Mouse (Mus musculus) neural tube, embryonic 15.5 days (tissue): ENCODE data around the gene Cyp26b1. TPM values are rescaled to one million over a fixed set of nuclear protein-coding genes. Genes with fewer than 3 reads are reported as not detected.

ENCODE experiments used
- ATAC-seq: fragments of 200-750 bp; cut with Nextera tagmentation; 2 replicates; pipeline ENCODE4 v1.8.0; 2017; ENCODE audit warnings: mild to moderate bottlenecking, moderate TSS enrichment, moderate library complexity; ENCODE audit not compliant: low FRiP score
- H3K27ac ChIP-seq: fragments of 300-500 bp; sonication (generic); replicated peaks from 2 replicates; pipeline ENCODE4 v1.5.1; 2015; ENCODE audit warnings: mild to moderate bottlenecking, inconsistent platforms
- H3K27me3 ChIP-seq: fragments of 300-500 bp; sonication (generic); replicated peaks from 2 replicates; pipeline ENCODE4 v1.6.1; 2015; ENCODE audit warnings: inconsistent platforms
- H3K36me3 ChIP-seq: fragments of 300-500 bp; sonication (generic); 2 replicates; pipeline ENCODE4 v1.6.1; 2015; ENCODE audit warnings: inconsistent platforms
- H3K4me1 ChIP-seq: fragments of 300-500 bp; sonication (generic); 2 replicates; pipeline ENCODE4 v1.6.1; 2015; ENCODE audit warnings: inconsistent platforms
- H3K4me2 ChIP-seq: fragments of 300-500 bp; sonication (generic); 2 replicates; pipeline ENCODE4 v1.6.1; 2015; ENCODE audit warnings: inconsistent platforms, mild to moderate bottlenecking, moderate library complexity
- H3K4me3 ChIP-seq: fragments of 300-500 bp; sonication (generic); replicated peaks from 2 replicates; pipeline ENCODE4 v1.5.1; 2015; ENCODE audit warnings: mild to moderate bottlenecking, inconsistent platforms
- H3K9ac ChIP-seq: fragments of 300-500 bp; sonication (generic); replicated peaks from 2 replicates; pipeline ENCODE4 v1.6.1; 2015; ENCODE audit warnings: mild to moderate bottlenecking, inconsistent platforms
- H3K9me3 ChIP-seq: fragments of 300-500 bp; sonication (generic); replicated peaks from 2 replicates; pipeline ENCODE4 v1.6.1; 2016; ENCODE audit warnings: inconsistent platforms
- WGBS: fragments of 180-500 bp; shearing (Covaris S2); methylation state at CpG from one replicate; pipeline ENCODE4 v1.1.7; 2015; ENCODE audit warnings: mixed read lengths; 5-methylcytosine and 5-hydroxymethylcytosine counted together
- polyA plus RNA-seq: library from polyadenylated mRNA; unstranded; fragments of >200 nt; fragmentation: Nextera tagmentation; extraction: Ambion mirVana; gene quantifications from 2 replicates; pipeline ENCODE4 v1.2.1, GENCODE M21; 2015

Gene Cyp26b1
- polyA plus RNA-seq, 1 experiment from 2014 or later, result 11.6 TPM

- ATAC-seq, result no peak
- 83% methylated on average over 3 of the region's 3 CpGs for whole genome bisulfite sequencing
- no peaks in the 10 kb centered on the region for H3K36me3 ChIP-seq
- H3K27me3 ChIP-seq, result no peaks in the 10 kb centered on the region
- H3K9me3 ChIP-seq, result no peaks in the 10 kb centered on the region
- no peak overlapping the region for H3K4me2 ChIP-seq
- no peak overlapping the region for H3K27ac ChIP-seq
- no peak overlapping the region for H3K4me3 ChIP-seq
- H3K9ac ChIP-seq, result no peak overlapping the region
- no peaks in the 10 kb centered on the region for H3K4me1 ChIP-seq
Observed at GRCm38 (mm10) chr6:84544359-84544758, 49.3 kb downstream of the Cyp26b1 start.

- ATAC-seq, result no peak
- H3K36me3 ChIP-seq, result no peaks in the 10 kb centered on the region
- no peak overlapping the region for H3K4me3 ChIP-seq
- H3K9ac ChIP-seq, result no peak overlapping the region
- H3K27ac ChIP-seq, result no peak overlapping the region
- H3K4me2 ChIP-seq, result no peak overlapping the region
- H3K4me1 ChIP-seq, result no peaks in the 10 kb centered on the region
- H3K27me3 ChIP-seq, result no peaks in the 10 kb centered on the region
- 43% methylated on average over 5 of the region's 5 CpGs for WGBS
- H3K9me3 ChIP-seq, result no peaks in the 10 kb centered on the region
Observed at GRCm38 (mm10) chr6:84543516-84543915, 50.2 kb downstream of the Cyp26b1 start.

DNA sequence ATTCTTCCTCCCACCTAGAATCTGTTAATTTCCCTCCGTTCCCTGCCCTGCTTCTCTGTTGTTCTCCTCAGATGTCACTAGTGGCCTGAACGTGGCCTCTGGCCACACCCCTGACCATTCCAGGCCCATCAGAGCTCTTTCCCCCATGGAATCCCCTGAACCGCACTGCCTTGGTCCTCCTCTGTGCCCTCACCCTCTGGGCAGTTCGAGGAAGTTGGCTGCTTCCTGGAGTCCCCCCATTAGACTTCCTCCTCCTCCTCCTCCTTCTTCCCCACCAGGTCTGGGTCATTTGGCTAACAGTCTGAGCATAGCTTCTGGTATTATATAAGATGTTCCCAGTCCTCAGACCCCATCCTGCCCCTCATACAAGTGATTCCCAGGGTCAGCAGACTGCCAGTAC is 53.8 kb downstream of the Cyp26b1 start:
- H3K27me3 ChIP-seq, result no peaks in the 10 kb centered on the region
- no peaks in the 10 kb centered on the region for H3K9me3 ChIP-seq
- H3K36me3 ChIP-seq, result no peaks in the 10 kb centered on the region
- H3K4me2 ChIP-seq, result no peak overlapping the region
- no peak overlapping the region for H3K27ac ChIP-seq
- H3K9ac ChIP-seq, result no peak overlapping the region
- H3K4me1 ChIP-seq, result no peaks in the 10 kb centered on the region
- no peak for ATAC-seq
- WGBS, result 59% methylated on average over 4 of the region's 4 CpGs
- H3K4me3 ChIP-seq, result no peak overlapping the region

DNA sequence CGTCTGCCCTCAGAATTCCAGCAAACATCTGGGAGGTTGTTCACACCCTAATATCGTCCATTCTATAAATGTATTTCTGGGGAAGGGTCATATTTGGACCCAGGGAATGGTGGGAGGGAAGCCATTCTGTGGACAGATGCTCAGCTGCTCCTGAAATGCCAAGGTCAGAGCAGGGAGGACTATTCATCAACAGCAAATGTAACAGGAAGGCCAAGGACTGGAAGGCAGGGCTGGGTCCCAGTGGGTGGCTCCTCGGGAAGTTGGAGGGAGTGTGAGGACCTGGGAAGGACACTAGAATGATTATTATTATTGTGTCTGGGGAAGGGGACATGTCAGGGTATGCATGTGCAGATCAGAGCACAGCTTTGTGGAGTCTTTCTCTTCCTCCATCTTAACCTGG is 55.0 kb downstream of the Cyp26b1 start:
- no peak overlapping the region for H3K27ac ChIP-seq
- H3K4me2 ChIP-seq, result no peak overlapping the region
- H3K27me3 ChIP-seq, result no peaks in the 10 kb centered on the region
- no peaks in the 10 kb centered on the region for H3K4me1 ChIP-seq
- 79% methylated on average over 3 of the region's 3 CpGs for WGBS
- H3K9me3 ChIP-seq, result no peaks in the 10 kb centered on the region
- no peak overlapping the region for H3K4me3 ChIP-seq
- H3K36me3 ChIP-seq, result no peaks in the 10 kb centered on the region
- no peak for ATAC-seq
- no peak overlapping the region for H3K9ac ChIP-seq

DNA sequence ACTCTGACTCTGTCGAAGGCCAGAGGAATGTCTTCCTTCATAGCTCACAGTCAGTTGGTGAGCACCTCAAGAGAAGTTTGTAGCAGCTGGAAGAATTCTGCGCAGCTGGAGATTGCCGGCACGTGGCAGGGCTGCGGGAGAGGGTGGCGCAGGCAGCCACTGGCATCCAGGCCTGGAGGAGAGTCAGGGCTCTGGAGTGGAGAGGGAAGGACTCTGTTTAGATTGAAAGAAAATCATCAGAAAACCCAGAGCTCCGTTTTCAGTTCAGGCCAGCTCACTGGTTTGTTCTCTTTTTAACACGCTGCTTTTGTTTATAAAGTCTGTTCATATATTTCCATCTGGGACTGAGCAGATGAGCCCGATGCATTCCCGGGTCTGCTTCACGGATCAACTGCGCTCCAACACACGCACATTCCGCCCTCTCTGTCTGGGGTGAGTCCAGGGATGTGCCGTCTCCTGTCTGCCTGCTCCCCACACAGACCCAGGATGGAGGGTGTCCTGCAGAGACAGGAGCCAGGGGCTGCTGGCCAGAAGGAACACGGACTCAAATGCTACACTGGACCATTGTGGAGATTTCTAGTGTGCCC is 56.0 kb downstream of the Cyp26b1 start:
- Histone ChIP-seq H3K27me3 (no peaks in the 10 kb centered on the region), H3K4me1 (no peaks in the 10 kb centered on the region), H3K9ac (no peak overlapping the region), H3K4me2 (no peak overlapping the region), H3K36me3 (no peaks in the 10 kb centered on the region), H3K4me3 (no peak overlapping the region), H3K9me3 (no peaks in the 10 kb centered on the region), H3K27ac (no peak overlapping the region)
- WGBS, result 79% methylated on average over 16 of the region's 16 CpGs
- no peak for ATAC-seq

GRCm38 (mm10) chr6:84534944-84535343 is 58.8 kb downstream of the Cyp26b1 start:
- no peak overlapping the region for H3K9ac ChIP-seq
- H3K4me1 ChIP-seq, result no peaks in the 10 kb centered on the region
- no peaks in the 10 kb centered on the region for H3K36me3 ChIP-seq
- no peak overlapping the region for H3K4me3 ChIP-seq
- no peak for ATAC-seq
- H3K4me2 ChIP-seq, result no peak overlapping the region
- WGBS, result 71% methylated on average over 3 of the region's 3 CpGs
- no peaks in the 10 kb centered on the region for H3K27me3 ChIP-seq
- H3K9me3 ChIP-seq, result no peaks in the 10 kb centered on the region
- no peak overlapping the region for H3K27ac ChIP-seq

DNA sequence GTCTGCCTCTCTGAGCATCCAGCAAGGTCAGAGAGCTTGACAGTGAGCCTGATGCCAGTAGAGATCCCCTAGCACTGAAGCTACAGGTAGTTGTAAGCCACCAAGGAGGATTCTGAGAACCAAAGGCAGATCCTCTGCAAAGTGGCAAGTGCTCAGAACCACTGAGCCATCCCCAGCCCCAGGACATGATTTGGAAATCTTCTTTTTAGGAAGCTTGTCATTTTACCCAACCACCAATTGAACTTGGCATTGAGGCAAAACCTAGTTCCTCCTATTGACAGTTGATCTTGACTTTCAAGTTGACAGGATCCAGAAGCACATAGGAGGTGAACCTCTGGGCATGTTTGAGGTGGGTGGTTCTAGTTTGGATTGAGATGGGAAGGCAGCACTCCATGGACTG is 63.8 kb downstream of the Cyp26b1 start:
- no peaks in the 10 kb centered on the region for H3K4me1 ChIP-seq
- H3K4me3 ChIP-seq, result no peak overlapping the region
- ATAC-seq, result no peak
- no peak overlapping the region for H3K4me2 ChIP-seq
- H3K27ac ChIP-seq, result no peak overlapping the region
- H3K9ac ChIP-seq, result no peak overlapping the region
- H3K9me3 ChIP-seq, result no peaks in the 10 kb centered on the region
- no peaks in the 10 kb centered on the region for H3K36me3 ChIP-seq
- H3K27me3 ChIP-seq, result no peaks in the 10 kb centered on the region

- Histone ChIP-seq H3K4me1 (no peaks in the 10 kb centered on the region), H3K27ac (no peak overlapping the region), H3K4me3 (no peak overlapping the region), H3K9me3 (no peaks in the 10 kb centered on the region), H3K4me2 (no peak overlapping the region), H3K36me3 (no peaks in the 10 kb centered on the region), H3K9ac (no peak overlapping the region), H3K27me3 (no peaks in the 10 kb centered on the region)
- ATAC-seq, result no peak
- WGBS, result 85% methylated on average over 7 of the region's 7 CpGs
Observed at GRCm38 (mm10) chr6:84524901-84525601, 68.7 kb downstream of the Cyp26b1 start.
